Mouse (Mus musculus) liver, embryonic 13.5 days (tissue): ENCODE results near the gene Ubr3. TPM values are rescaled to one million over a fixed set of nuclear protein-coding genes. Genes with fewer than 3 reads are reported as not detected.

ENCODE experiments used
- ATAC-seq: fragments of 200-750 bp; cut with Nextera tagmentation; 2 replicates; pipeline ENCODE4 v1.8.0; 2017; ENCODE audit warnings: low read depth, mild to moderate bottlenecking, moderate number of reproducible peaks, moderate library complexity
- DNase-seq: peaks from one replicate; pipeline ENCODE4 v3.0.0; 2022
- H3K27ac ChIP-seq: fragments of 300-500 bp; sonication (generic); 2 replicates; pipeline ENCODE4 v1.5.1; 2015; ENCODE audit warnings: moderate library complexity, mild to moderate bottlenecking, inconsistent platforms
- H3K27me3 ChIP-seq: fragments of 300-500 bp; sonication (generic); 2 replicates; pipeline ENCODE4 v1.6.1; 2015; ENCODE audit warnings: mild to moderate bottlenecking, inconsistent platforms
- H3K36me3 ChIP-seq: fragments of 300-500 bp; sonication (generic); 2 replicates; pipeline ENCODE4 v1.6.1; 2015; ENCODE audit warnings: mild to moderate bottlenecking, inconsistent platforms
- H3K4me1 ChIP-seq: fragments of 300-500 bp; sonication (generic); replicated peaks from 2 replicates; pipeline ENCODE4 v1.6.1; 2015; ENCODE audit warnings: inconsistent platforms
- H3K4me2 ChIP-seq: fragments of 300-500 bp; sonication (generic); 2 replicates; pipeline ENCODE4 v1.6.1; 2015; ENCODE audit warnings: inconsistent platforms, mild to moderate bottlenecking, moderate library complexity
- H3K4me3 ChIP-seq: fragments of 300-500 bp; sonication (generic); replicated peaks from 2 replicates; pipeline ENCODE4 v1.5.1; 2015; ENCODE audit warnings: mild to moderate bottlenecking, inconsistent platforms
- H3K9ac ChIP-seq: fragments of 300-500 bp; sonication (generic); 2 replicates; pipeline ENCODE4 v1.6.1; 2015; ENCODE audit warnings: mild to moderate bottlenecking, inconsistent platforms
- H3K9me3 ChIP-seq: fragments of 300-500 bp; sonication (generic); replicated peaks from 2 replicates; pipeline ENCODE4 v1.6.1; 2016; ENCODE audit warnings: inconsistent platforms
- WGBS: fragments of 180-500 bp; shearing (Covaris S2); methylation state at CpG from one replicate; pipeline ENCODE4 v1.1.7; 2015; ENCODE audit not compliant: insufficient replicate concordance; 5-methylcytosine and 5-hydroxymethylcytosine counted together
- polyA plus RNA-seq: library from polyadenylated mRNA; unstranded; fragments of >200 nt; fragmentation: Nextera tagmentation; extraction: Ambion mirVana; gene quantifications from 2 replicates; pipeline ENCODE4 v1.2.1, GENCODE M21; 2015

Gene Ubr3
- polyA plus RNA-seq = 5.1 and 6.0 TPM in 2 replicates

DNA sequence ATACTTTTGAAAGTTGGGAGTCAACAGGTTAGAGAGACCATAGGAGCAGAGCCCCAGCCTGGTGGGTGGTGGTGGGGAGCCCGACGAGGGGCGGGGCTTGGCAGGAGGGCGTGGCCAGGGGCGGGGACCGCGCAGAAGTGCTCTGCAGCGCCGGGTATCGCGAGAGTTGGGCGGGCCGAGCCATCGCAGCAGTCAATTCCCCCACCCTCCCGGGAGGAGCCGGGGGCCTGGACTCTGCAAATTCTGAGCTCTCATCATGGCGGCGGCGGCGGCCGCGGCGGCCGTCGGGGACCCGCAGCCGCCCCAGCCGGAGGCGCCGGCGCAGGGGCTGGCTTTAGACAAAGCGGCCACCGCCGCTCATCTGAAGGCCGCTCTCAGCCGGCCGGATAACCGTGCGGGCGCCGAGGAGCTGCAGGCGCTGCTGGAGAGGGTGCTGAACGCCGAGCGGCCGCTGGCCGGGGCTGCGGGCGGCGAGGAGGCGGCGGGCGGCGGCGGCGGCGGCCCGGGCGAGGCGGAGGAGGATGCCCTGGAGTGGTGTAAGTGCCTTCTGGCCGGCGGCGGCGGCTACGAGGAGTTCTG, at the start of gene Ubr3:
Gene Ubr3 (plus strand): TSS at position 208 of the 579 bp plus-strand sequence.
- ATAC-seq (peak; percentile 93), DNase-seq (peak; percentile 97)
- peaks cover 2% of the 10 kb centered on the region; the same call in 1 of the 2 replicates for H3K36me3 ChIP-seq
- peak within 1 kb of the TSS; percentile 96 for H3K4me2 ChIP-seq
- H3K27ac ChIP-seq = peak within 1 kb of the TSS; percentile 96
- WGBS = 0% methylated on average over 45 of the region's 65 CpGs
- no peaks in the 10 kb centered on the region for H3K9me3 ChIP-seq
- H3K9ac ChIP-seq = peak within 1 kb of the TSS; percentile 99
- H3K4me3 ChIP-seq = peak within 1 kb of the TSS; percentile 99
- H3K4me1 ChIP-seq = peaks cover 40% of the 10 kb centered on the region
- no peaks in the 10 kb centered on the region for H3K27me3 ChIP-seq

DNA sequence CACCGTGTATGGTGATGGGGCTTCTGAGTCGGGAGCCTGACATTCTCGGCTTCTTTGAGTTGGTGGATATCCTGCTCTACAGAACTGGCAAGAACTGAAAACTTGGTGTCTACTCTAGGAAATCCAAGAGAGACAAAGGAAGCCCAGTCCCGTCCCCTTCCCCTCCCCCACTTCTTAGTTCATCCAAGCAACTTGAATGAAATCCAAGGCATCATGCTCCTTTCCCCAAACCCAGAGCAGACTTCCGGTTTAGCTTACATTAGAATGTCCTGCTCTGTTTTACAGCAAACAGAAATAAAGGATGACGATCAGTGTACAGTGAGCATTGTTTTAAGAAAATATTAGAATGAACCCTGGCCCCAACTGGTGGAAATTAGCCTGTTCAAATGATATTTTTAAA, 47.8 kb upstream of the Ubr3 start:
- Histone ChIP-seq H3K36me3 (no peaks in the 10 kb centered on the region), H3K27ac (no peak overlapping the region), H3K9ac (no peak overlapping the region), H3K27me3 (no peaks in the 10 kb centered on the region), H3K4me2 (no peak overlapping the region), H3K4me1 (peaks cover 10% of the 10 kb centered on the region), H3K9me3 (no peaks in the 10 kb centered on the region), H3K4me3 (no peak overlapping the region)
- DNase-seq = no peak
- no peak for ATAC-seq
- WGBS = 67% methylated on average over 6 of the region's 6 CpGs

DNA sequence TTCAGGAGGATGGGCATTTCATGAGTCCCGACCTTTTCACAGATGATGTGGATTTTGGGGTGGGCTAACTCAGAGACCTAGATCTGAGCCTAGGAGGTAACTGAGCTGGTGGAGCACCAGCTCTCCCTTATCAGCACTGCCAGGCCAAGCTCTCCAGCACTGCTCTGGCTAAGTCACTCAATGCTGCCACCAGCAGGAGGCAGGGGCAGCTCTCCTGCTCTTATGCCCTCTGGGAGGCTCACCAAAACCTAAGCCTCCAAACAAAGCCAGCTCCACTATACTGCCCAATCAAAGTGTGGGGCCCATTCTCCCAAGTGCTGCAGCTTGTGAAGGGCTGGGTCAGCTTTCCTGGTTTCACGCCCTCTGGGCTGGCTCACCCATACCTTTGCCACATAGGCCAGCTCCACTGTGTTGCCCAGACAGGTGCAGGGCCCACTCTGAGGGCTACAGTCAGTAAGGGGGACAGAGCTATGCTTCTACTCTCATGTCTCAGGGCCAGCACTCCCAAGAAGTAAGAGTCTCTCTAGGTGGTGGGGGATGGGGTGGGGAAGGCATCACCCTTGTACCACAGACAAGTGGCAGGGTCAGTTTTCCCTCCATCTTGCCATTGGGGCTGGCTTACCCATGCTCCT, 45.5 kb upstream of the Ubr3 start:
- Histone ChIP-seq H3K4me2 (no peak overlapping the region), H3K9ac (no peak overlapping the region), H3K27me3 (no peaks in the 10 kb centered on the region), H3K27ac (no peak overlapping the region), H3K36me3 (no peaks in the 10 kb centered on the region), H3K9me3 (no peaks in the 10 kb centered on the region), H3K4me3 (no peak overlapping the region), H3K4me1 (peaks cover 28% of the 10 kb centered on the region)
- ATAC-seq = peak; percentile 86
- 44% methylated on average over 2 of the region's 2 CpGs for WGBS
- DNase-seq = peak; percentile 47

DNA sequence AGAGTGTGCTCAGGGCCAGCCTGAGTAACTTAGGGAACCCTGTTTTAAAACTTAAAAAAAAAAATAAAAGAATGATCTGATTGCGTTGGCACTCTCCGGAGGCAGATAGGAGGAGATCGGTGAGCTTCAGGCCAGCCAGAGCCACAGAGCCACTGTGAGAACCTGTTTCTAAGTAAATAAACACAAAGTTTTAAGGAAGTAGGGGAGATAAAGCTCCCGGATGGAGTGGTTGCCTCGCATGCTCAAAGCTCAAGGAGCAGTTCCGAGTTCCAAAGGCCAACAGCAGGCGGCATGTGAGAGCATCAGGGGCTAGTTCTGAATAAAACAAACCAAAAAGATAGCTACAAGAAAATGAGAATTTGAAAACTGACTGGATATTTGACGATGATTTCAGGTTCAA, 40.7 kb upstream of the Ubr3 start:
- H3K36me3 ChIP-seq = no peaks in the 10 kb centered on the region
- 18% methylated on average over 8 of the region's 8 CpGs for WGBS
- H3K4me1 ChIP-seq = peaks cover 32% of the 10 kb centered on the region
- DNase-seq (no peak), ATAC-seq (no peak)
- H3K4me2 ChIP-seq = no peak overlapping the region
- no peaks in the 10 kb centered on the region for H3K9me3 ChIP-seq
- H3K9ac ChIP-seq = no peak overlapping the region
- no peaks in the 10 kb centered on the region for H3K27me3 ChIP-seq
- no peak overlapping the region for H3K27ac ChIP-seq
- H3K4me3 ChIP-seq = no peak overlapping the region

DNA sequence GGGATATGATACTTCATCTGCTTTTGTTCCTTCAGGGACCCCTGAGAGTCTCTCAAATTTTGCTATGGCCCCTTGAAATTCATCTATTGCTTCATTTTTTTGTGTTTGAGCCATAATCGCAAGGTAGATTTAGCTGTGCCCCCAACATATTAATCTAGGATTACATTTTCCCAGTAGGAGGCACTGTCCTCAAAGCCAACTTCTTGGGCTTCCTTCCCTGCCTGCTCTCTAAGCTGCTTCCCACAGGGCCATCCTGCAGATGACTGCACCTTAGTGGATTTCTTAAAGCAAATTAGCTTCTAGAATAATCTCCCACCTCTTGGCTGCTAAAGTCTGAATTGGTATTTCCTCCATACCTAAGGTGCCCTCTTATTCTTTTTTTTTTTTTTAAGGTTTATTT, 39.2 kb upstream of the Ubr3 start:
- DNase-seq = no peak
- 79% methylated on average over 1 of the region's 1 CpGs for WGBS
- ATAC-seq = no peak

DNA sequence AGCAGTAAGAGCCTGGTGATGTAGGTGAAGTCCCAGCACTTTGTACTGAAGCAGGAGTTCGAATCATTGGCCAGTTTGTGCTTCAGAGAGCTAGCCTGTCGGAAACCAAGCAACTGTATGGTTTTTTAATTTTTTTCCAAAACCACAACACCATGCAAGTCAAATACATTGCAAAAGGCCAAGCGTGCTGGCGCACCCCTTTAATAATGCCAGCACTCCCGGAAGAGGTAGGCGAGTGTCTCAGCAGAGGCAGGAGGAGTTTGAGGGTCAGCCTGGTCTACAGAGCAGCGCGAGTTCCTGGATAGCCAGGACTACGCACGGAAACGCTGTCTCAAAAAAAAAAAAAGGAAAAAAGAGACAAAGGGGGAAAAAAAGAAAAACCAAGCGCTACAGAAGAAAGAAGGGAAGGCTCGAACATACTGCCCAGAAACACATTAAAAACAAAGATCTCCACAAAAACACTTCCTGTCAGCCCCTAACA, 36.0 kb upstream of the Ubr3 start:
- DNase-seq = peak; percentile 44
- peak overlapping the region; percentile 100 for H3K4me3 ChIP-seq
- 3% methylated on average over 13 of the region's 13 CpGs for WGBS
- peak overlapping the region; percentile 84 for H3K4me2 ChIP-seq
- H3K36me3 ChIP-seq = peaks cover 16% of the 10 kb centered on the region
- no peaks in the 10 kb centered on the region for H3K9me3 ChIP-seq
- H3K9ac ChIP-seq = peak overlapping the region; percentile 100
- peaks cover 34% of the 10 kb centered on the region for H3K4me1 ChIP-seq
- ATAC-seq = peak; percentile 81
- H3K27me3 ChIP-seq = no peaks in the 10 kb centered on the region
- H3K27ac ChIP-seq = peak overlapping the region; percentile 91

More for the DNA sequence above, 39.2 kb upstream of the Ubr3 start:
- no peak overlapping the region for H3K27ac ChIP-seq
- no peak overlapping the region for H3K4me2 ChIP-seq
- H3K4me1 ChIP-seq = peaks cover 34% of the 10 kb centered on the region
- no peak overlapping the region for H3K9ac ChIP-seq
- no peak overlapping the region for H3K4me3 ChIP-seq
- no peaks in the 10 kb centered on the region for H3K36me3 ChIP-seq
- no peaks in the 10 kb centered on the region for H3K27me3 ChIP-seq
- H3K9me3 ChIP-seq = no peaks in the 10 kb centered on the region

DNA sequence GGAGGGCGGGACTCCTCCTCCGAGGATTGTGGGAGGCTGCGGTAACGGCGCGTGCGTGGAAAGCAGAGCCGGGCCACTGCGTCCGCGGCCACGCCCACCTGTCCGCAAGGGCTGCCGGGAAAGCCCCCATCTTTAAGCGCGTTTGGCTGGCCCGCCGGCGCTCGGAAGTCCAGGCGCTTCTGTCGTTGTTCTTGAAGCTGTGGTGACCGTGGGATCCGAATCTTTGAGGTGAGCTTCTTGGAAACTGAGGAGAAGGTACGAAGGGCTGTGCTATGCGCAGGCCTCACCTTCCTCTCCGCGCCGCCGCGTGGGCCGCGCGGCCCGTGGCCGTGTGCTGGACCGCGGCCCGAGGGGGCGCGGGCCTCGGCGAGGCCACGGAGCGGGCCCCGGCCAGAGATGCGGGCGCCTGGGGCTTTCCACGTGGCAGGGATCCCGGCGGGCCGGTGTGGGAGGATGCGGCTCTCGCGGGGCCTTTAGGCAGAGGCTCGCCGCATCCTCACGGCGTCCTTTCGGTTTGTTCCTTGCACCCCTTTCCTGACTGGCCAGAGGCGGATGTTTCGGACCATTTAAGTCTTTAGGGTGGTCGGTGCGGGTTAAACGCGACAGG, 35.5 kb upstream of the Ubr3 start, which contains the start of gene Ssb:
Gene Ssb (plus strand): TSS at position 78 of the 607 bp plus-strand sequence.
- H3K9me3 ChIP-seq = no peaks in the 10 kb centered on the region
- H3K4me2 ChIP-seq = peak within 1 kb of the TSS; percentile 84
- peak within 1 kb of the TSS; percentile 91 for H3K27ac ChIP-seq
- no peaks in the 10 kb centered on the region for H3K27me3 ChIP-seq
- H3K36me3 ChIP-seq = peaks cover 21% of the 10 kb centered on the region
- DNase-seq (peak; percentile 90), ATAC-seq (peak; percentile 95)
- peaks cover 29% of the 10 kb centered on the region for H3K4me1 ChIP-seq
- H3K4me3 ChIP-seq = peak within 1 kb of the TSS; percentile 100
- WGBS = under 1% methylated on average over 64 of the region's 66 CpGs
- peak within 1 kb of the TSS; percentile 100 for H3K9ac ChIP-seq

DNA sequence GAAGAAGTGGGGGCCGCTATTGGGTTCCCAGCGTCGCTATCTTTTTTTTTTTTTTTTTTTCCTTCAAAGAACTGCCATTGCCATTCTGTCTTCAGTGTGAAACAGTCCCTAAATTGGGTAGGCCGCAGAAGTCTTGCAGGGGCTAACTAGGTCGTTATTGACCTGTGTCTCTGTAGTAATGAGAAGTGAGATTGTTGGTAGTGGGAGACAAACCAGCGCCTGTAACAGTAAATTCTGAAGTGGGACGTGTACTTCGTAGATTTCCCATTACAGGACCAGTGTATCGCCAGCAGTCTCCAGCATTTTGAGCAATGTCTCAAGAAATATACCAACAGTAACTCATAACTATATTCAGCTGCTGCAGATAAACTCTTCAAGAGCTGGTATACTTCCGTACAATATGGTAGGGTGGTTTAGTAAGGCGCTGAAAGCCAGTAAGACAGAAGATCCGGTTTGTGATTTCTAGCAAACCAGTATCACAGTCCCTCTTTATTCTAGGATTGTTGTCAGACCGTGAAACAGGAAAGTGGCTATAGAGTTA, 34.9 kb upstream of the Ubr3 start:
- DNase-seq = no peak
- Histone ChIP-seq H3K4me2 (peak overlapping the region; percentile 84), H3K4me3 (peak overlapping the region; percentile 100), H3K9me3 (no peaks in the 10 kb centered on the region), H3K9ac (peak overlapping the region; percentile 100), H3K27ac (peak overlapping the region; percentile 91), H3K4me1 (peaks cover 28% of the 10 kb centered on the region), H3K36me3 (peaks cover 25% of the 10 kb centered on the region), H3K27me3 (no peaks in the 10 kb centered on the region)
- WGBS = under 1% methylated on average over 13 of the region's 13 CpGs
- no peak for ATAC-seq

DNA sequence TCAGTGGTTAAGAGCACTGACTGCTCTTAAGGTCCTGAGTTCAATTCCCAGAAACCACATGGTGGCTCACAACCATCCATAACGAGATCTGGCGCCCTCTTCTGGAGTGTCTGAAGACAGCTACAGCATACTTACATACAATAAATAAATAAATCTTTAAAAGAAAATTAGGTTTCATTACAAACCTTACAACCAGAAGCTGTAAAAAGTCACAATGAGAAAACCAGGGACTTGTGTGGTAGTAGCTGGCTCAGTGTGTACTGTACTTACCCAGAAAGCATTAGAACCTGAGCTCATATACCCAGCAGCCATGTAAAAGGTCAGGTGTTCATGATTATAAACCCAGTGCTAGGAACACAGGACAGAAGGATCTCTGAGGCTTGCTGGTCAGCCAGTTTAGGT, 13.1 kb upstream of the Ubr3 start:
- H3K4me2 ChIP-seq = peak overlapping the region; percentile 66
- H3K36me3 ChIP-seq = peaks cover 13% of the 10 kb centered on the region
- H3K27ac ChIP-seq = peak overlapping the region; percentile 84
- peak overlapping the region; percentile 87 for H3K4me3 ChIP-seq
- DNase-seq = no peak
- H3K9ac ChIP-seq = peak overlapping the region; percentile 94
- no peaks in the 10 kb centered on the region for H3K27me3 ChIP-seq
- ATAC-seq = 0 out of 2 replicates have a peak, but pooled peaks have one; percentile 4
- 38% methylated on average over 2 of the region's 2 CpGs for WGBS
- H3K9me3 ChIP-seq = no peaks in the 10 kb centered on the region
- H3K4me1 ChIP-seq = peaks cover 17% of the 10 kb centered on the region

DNA sequence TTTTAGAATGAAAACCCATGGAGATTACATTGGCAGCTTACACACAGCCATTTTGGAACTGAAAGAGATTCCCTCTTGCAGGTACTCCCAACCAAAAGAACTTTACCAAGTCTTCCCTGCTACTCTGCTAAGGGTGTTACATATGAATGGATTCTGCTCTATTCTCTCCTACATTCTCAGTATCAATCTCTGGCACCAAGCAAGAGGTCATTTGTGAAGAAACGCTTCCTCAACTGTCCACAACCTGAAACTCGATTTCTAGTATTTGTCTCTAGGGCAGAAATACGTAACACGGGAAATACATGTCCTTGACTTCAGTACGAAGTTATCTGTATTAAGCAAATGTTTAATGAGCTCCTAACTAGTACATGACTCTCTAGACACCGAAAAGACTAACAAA, 12.5 kb upstream of the Ubr3 start:
- peak overlapping the region; percentile 84 for H3K27ac ChIP-seq
- peak overlapping the region; percentile 66 for H3K4me2 ChIP-seq
- peaks cover 17% of the 10 kb centered on the region for H3K4me1 ChIP-seq
- H3K27me3 ChIP-seq = no peaks in the 10 kb centered on the region
- H3K36me3 ChIP-seq = peaks cover 8% of the 10 kb centered on the region
- no peaks in the 10 kb centered on the region for H3K9me3 ChIP-seq
- no peak for ATAC-seq
- H3K9ac ChIP-seq = peak overlapping the region; percentile 94
- 24% methylated on average over 6 of the region's 6 CpGs for WGBS
- peak overlapping the region; percentile 87 for H3K4me3 ChIP-seq
- no peak for DNase-seq

DNA sequence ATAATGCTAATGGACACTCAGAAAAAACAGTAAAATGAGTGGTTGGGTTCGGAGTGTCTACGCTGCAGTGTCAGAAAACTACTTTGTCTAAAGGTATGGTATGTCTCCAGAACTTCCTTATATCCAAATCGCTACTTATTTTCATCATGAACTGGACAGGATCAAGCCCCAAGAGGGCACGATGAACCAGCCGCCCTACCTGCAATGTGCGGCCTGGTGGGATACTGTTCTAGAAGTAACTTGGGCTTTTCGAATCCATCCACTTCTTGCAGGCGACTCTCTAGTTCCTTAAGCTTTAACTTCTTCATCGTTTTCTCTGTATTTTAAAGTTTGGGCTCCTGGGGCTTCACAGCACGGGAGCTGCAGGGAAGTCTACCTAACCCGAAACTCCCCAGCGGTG, 12.0 kb upstream of the Ubr3 start:
- peak overlapping the region; percentile 87 for H3K4me3 ChIP-seq
- DNase-seq (no peak), ATAC-seq (peak; percentile 55)
- peak overlapping the region; percentile 66 for H3K4me2 ChIP-seq
- peaks cover 17% of the 10 kb centered on the region for H3K4me1 ChIP-seq
- H3K36me3 ChIP-seq = peaks cover 5% of the 10 kb centered on the region; the same call in 1 of the 2 replicates
- 2% methylated on average over 12 of the region's 12 CpGs for WGBS
- H3K9me3 ChIP-seq = no peaks in the 10 kb centered on the region
- H3K27me3 ChIP-seq = no peaks in the 10 kb centered on the region
- H3K9ac ChIP-seq = peak overlapping the region; percentile 94
- H3K27ac ChIP-seq = peak overlapping the region; percentile 84
